Mouse (Mus musculus): ENCODE measurements around the gene Coq8b. TPM values are rescaled to one million over a fixed set of nuclear protein-coding genes. Genes with fewer than 3 reads are reported as not detected.

The Coq8b gene
- polyA plus RNA-seq, 1 experiment from 2014 or later: 16.8 TPM

DNA sequence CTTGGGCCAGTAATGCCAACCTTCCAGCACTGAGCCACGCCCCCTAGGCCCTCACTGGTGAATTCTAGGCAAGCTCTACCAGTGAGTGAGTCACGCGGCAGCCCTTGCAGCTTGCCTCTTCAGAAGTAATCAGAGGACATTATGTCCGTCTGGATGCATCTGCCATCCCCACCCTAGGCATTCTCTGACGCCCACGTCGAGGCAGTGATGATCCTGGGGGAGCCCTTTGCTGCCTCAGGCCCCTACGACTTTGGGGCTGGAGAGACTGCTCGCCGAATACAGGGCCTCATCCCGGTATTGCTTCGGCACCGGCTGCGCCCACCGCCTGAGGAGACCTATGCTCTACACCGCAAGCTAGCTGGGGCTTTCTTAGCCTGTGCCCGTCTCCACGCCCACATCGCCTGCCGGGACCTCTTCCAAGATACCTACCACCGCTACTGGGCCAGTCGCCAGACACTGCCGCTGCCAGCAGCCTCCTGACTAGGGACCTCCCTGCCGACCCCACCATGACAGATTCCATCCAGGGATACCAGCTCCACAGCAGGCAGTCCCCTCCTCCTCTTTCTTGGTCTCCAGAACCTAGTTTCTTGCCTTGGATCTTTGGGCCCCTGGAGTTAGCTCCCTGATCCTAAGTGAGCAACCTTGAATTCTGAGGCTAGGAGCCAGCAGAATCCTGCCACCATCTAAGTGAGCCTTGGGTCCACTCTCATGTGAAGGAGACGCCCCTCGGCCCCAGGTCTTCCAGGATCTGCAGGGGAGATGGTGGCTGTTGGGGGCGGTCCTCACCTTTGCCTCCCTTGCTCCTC is 24.4 kb downstream of the Coq8b start:
- 16% methylated on average over 26 of the region's 27 CpGs for WGBS
- DNase-seq (ENCODE audit: low spot score): peak; percentile 89
- Histone ChIP-seq H3K4me1 (ENCODE audit: control insufficient read depth, insufficient read depth, low read length) (peaks cover 24% of the 10 kb centered on the region), H3K9ac (ENCODE audit: low read depth, low read length) (peak overlapping the region; percentile 94), H3K27ac (replicated peaks; ENCODE audit: low read depth, low read length) (peak overlapping the region; percentile 91), H3K36me3 (ENCODE audit: control insufficient read depth, insufficient read depth, low read length) (peaks cover 18% of the 10 kb centered on the region), H3K4me2 (ENCODE audit: low read depth, low read length) (peak overlapping the region; percentile 90), H3K27me3 (replicated peaks; ENCODE audit: control insufficient read depth, insufficient read depth, low read length) (no peaks in the 10 kb centered on the region), H3K9me3 (ENCODE audit: control insufficient read depth, low read length) (no peaks in the 10 kb centered on the region), H3K4me3 (ENCODE audit: low read depth, low read length) (peak overlapping the region; percentile 72)
- ATAC-seq (ENCODE audit: low read depth): peak; percentile 48

GRCm38 (mm10) chr7:27257852-27258204 is 25.0 kb downstream of the Coq8b start:
- Histone ChIP-seq H3K4me2 (ENCODE audit: low read depth, low read length) (peak overlapping the region; percentile 90), H3K4me3 (ENCODE audit: low read depth, low read length) (peak overlapping the region; percentile 72), H3K27me3 (replicated peaks; ENCODE audit: control insufficient read depth, insufficient read depth, low read length) (no peaks in the 10 kb centered on the region), H3K9ac (ENCODE audit: low read depth, low read length) (peak overlapping the region; percentile 94), H3K4me1 (ENCODE audit: control insufficient read depth, insufficient read depth, low read length) (peaks cover 24% of the 10 kb centered on the region), H3K27ac (replicated peaks; ENCODE audit: low read depth, low read length) (peak overlapping the region; percentile 91), H3K36me3 (ENCODE audit: control insufficient read depth, insufficient read depth, low read length) (peaks cover 24% of the 10 kb centered on the region), H3K9me3 (ENCODE audit: control insufficient read depth, low read length) (no peaks in the 10 kb centered on the region)
- 0% methylated on average over 4 of the region's 6 CpGs for WGBS
- DNase-seq (ENCODE audit: low spot score) (peak; percentile 62), ATAC-seq (ENCODE audit: low read depth) (peak; percentile 12)

DNA sequence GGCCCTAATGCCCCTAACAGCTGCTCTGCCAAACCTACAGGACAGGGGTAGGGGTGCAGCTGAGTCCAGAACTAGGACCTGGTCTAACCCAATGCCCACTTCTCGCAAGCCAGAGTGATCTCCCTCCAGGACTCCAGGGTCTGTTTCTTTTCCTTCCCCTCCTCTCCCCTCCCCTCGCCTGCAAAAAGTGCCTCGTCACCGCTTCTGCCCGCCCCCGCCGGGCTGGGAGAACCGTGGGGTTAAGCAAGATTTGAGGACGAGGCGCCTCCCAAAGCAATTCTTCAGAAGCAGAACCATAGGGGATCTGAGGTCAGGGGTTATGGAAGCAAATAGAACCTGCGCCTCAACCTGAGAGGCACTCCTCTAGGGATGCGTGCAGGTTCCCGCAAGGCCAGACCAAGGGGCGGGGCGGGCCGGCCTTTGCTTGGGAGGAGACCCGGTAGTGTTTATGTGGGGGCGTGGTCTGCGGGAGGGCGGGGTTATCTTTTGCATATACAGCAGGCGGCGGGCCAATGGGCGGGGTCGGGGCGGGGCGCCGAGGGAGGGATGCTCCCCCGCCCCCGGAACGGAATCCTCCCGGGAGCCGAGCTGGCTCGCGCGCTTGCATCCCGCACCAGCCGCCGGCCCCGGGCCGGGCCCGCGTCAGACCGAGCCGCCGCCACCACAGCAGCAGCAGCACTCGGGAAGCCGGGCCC is 25.5 kb downstream of the Coq8b start, which contains the start of gene Numbl:
Numbl (plus strand) TSS at position 229 of the 695 bp plus-strand sequence.
- no peaks in the 10 kb centered on the region for H3K9me3 ChIP-seq (ENCODE audit: control insufficient read depth, low read length)
- no peaks in the 10 kb centered on the region for H3K27me3 ChIP-seq (replicated peaks; ENCODE audit: control insufficient read depth, insufficient read depth, low read length)
- DNase-seq (ENCODE audit: low spot score) (peak; percentile 96), ATAC-seq (ENCODE audit: low read depth) (peak; percentile 82)
- H3K4me1 ChIP-seq (ENCODE audit: control insufficient read depth, insufficient read depth, low read length): peaks cover 24% of the 10 kb centered on the region
- 0% methylated on average over 17 of the region's 47 CpGs for WGBS
- peaks cover 24% of the 10 kb centered on the region for H3K36me3 ChIP-seq (ENCODE audit: control insufficient read depth, insufficient read depth, low read length)
- H3K4me2 ChIP-seq (ENCODE audit: low read depth, low read length): peak within 1 kb of the TSS; percentile 90
- peak within 1 kb of the TSS; percentile 91 for H3K27ac ChIP-seq (replicated peaks; ENCODE audit: low read depth, low read length)
- peak within 1 kb of the TSS; percentile 72 for H3K4me3 ChIP-seq (ENCODE audit: low read depth, low read length)
- peak within 1 kb of the TSS; percentile 94 for H3K9ac ChIP-seq (ENCODE audit: low read depth, low read length)

GRCm38 (mm10) chr7:27259271-27259721 is 26.5 kb downstream of the Coq8b start:
- peak overlapping the region; percentile 90 for H3K4me2 ChIP-seq (ENCODE audit: low read depth, low read length)
- peak; percentile 41 for DNase-seq (ENCODE audit: low spot score)
- 2% methylated on average over 9 of the region's 9 CpGs for WGBS
- H3K9ac ChIP-seq (ENCODE audit: low read depth, low read length): peak overlapping the region; percentile 94
- no peak for ATAC-seq (ENCODE audit: low read depth)
- peak overlapping the region; percentile 91 for H3K27ac ChIP-seq (replicated peaks; ENCODE audit: low read depth, low read length)
- H3K4me3 ChIP-seq (ENCODE audit: low read depth, low read length): peak overlapping the region; percentile 72
- H3K36me3 ChIP-seq (ENCODE audit: control insufficient read depth, insufficient read depth, low read length): peaks cover 29% of the 10 kb centered on the region
- H3K27me3 ChIP-seq (replicated peaks; ENCODE audit: control insufficient read depth, insufficient read depth, low read length): no peaks in the 10 kb centered on the region
- H3K4me1 ChIP-seq (ENCODE audit: control insufficient read depth, insufficient read depth, low read length): peaks cover 24% of the 10 kb centered on the region
- no peaks in the 10 kb centered on the region for H3K9me3 ChIP-seq (ENCODE audit: control insufficient read depth, low read length)

- Histone ChIP-seq H3K9me3 (ENCODE audit: control insufficient read depth, low read length) (no peaks in the 10 kb centered on the region), H3K27me3 (replicated peaks; ENCODE audit: control insufficient read depth, insufficient read depth, low read length) (no peaks in the 10 kb centered on the region), H3K4me3 (ENCODE audit: low read depth, low read length) (peak overlapping the region; percentile 72), H3K27ac (replicated peaks; ENCODE audit: low read depth, low read length) (peak overlapping the region; percentile 91), H3K4me2 (ENCODE audit: low read depth, low read length) (peak overlapping the region; percentile 90), H3K4me1 (ENCODE audit: control insufficient read depth, insufficient read depth, low read length) (peaks cover 24% of the 10 kb centered on the region), H3K9ac (ENCODE audit: low read depth, low read length) (peak overlapping the region; percentile 94), H3K36me3 (ENCODE audit: control insufficient read depth, insufficient read depth, low read length) (peaks cover 30% of the 10 kb centered on the region)
- DNase-seq (ENCODE audit: low spot score): peak; percentile 50
- WGBS: 12% methylated on average over 5 of the region's 5 CpGs
- no peak for ATAC-seq (ENCODE audit: low read depth)
These were observed 26.9 kb downstream of the Coq8b start for GRCm38 (mm10) chr7:27259771-27260170.

DNA sequence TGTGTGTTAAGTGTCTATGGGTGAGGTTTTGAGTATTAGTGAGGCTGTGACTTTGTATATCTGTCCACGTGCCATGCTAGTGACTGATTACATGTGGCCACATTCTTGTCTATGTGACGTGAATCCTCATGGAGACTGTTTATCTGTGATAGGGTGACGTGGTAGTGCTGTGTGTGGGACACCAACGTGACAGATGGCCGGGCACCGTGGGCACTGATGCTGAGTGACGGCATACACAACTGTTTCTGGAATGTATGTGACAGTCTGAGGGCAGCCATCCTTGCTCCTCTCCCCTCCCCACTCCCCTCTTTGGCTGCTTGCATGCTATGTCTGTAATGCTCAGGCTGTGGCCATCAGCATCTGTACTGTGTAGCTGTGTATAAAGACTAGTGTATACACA is 28.0 kb downstream of the Coq8b start:
- 82% methylated on average over 7 of the region's 7 CpGs for WGBS
- DNase-seq (ENCODE audit: low spot score): no peak
- peak overlapping the region; percentile 94; the same call in 1 of the 2 replicates for H3K9ac ChIP-seq (ENCODE audit: low read depth, low read length)
- peaks cover 39% of the 10 kb centered on the region for H3K36me3 ChIP-seq (ENCODE audit: control insufficient read depth, insufficient read depth, low read length)
- peaks cover 24% of the 10 kb centered on the region for H3K4me1 ChIP-seq (ENCODE audit: control insufficient read depth, insufficient read depth, low read length)
- no peaks in the 10 kb centered on the region for H3K9me3 ChIP-seq (ENCODE audit: control insufficient read depth, low read length)
- H3K4me3 ChIP-seq (ENCODE audit: low read depth, low read length): peak overlapping the region; percentile 72; the same call in 1 of the 2 replicates
- peak overlapping the region; percentile 90 for H3K4me2 ChIP-seq (ENCODE audit: low read depth, low read length)
- ATAC-seq (ENCODE audit: low read depth): no peak
- H3K27ac ChIP-seq (replicated peaks; ENCODE audit: low read depth, low read length): no peak overlapping the region
- no peaks in the 10 kb centered on the region for H3K27me3 ChIP-seq (replicated peaks; ENCODE audit: control insufficient read depth, insufficient read depth, low read length)

- no peak overlapping the region for H3K4me2 ChIP-seq (ENCODE audit: low read depth, low read length)
- H3K27ac ChIP-seq (replicated peaks; ENCODE audit: low read depth, low read length): no peak overlapping the region
- no peaks in the 10 kb centered on the region for H3K9me3 ChIP-seq (ENCODE audit: control insufficient read depth, low read length)
- no peak overlapping the region for H3K4me3 ChIP-seq (ENCODE audit: low read depth, low read length)
- H3K36me3 ChIP-seq (ENCODE audit: control insufficient read depth, insufficient read depth, low read length): peaks cover 49% of the 10 kb centered on the region
- H3K9ac ChIP-seq (ENCODE audit: low read depth, low read length): no peak overlapping the region
- no peaks in the 10 kb centered on the region for H3K27me3 ChIP-seq (replicated peaks; ENCODE audit: control insufficient read depth, insufficient read depth, low read length)
- 84% methylated on average over 6 of the region's 6 CpGs for WGBS
- peaks cover 20% of the 10 kb centered on the region for H3K4me1 ChIP-seq (ENCODE audit: control insufficient read depth, insufficient read depth, low read length)
- DNase-seq (ENCODE audit: low spot score): no peak
- no peak for ATAC-seq (ENCODE audit: low read depth)
These were observed 29.1 kb downstream of the Coq8b start for GRCm38 (mm10) chr7:27261888-27262287.

- WGBS: 85% methylated on average over 12 of the region's 12 CpGs
- H3K4me2 ChIP-seq (ENCODE audit: low read depth, low read length): no peak overlapping the region
- no peak for DNase-seq (ENCODE audit: low spot score)
These were observed 31.9 kb downstream of the Coq8b start for GRCm38 (mm10) chr7:27264761-27265160.

More at GRCm38 (mm10) chr7:27264761-27265160, 31.9 kb downstream of the Coq8b start:
- Histone ChIP-seq H3K4me1 (ENCODE audit: control insufficient read depth, insufficient read depth, low read length) (peaks cover 7% of the 10 kb centered on the region), H3K9ac (ENCODE audit: low read depth, low read length) (no peak overlapping the region), H3K27ac (replicated peaks; ENCODE audit: low read depth, low read length) (no peak overlapping the region), H3K36me3 (ENCODE audit: control insufficient read depth, insufficient read depth, low read length) (peaks cover 78% of the 10 kb centered on the region), H3K9me3 (ENCODE audit: control insufficient read depth, low read length) (no peaks in the 10 kb centered on the region), H3K27me3 (replicated peaks; ENCODE audit: control insufficient read depth, insufficient read depth, low read length) (no peaks in the 10 kb centered on the region), H3K4me3 (ENCODE audit: low read depth, low read length) (no peak overlapping the region)
- no peak for ATAC-seq (ENCODE audit: low read depth)

Data from embryonic facial prominence, embryonic 14.5 days (tissue).